In the genomic region with DNA sequence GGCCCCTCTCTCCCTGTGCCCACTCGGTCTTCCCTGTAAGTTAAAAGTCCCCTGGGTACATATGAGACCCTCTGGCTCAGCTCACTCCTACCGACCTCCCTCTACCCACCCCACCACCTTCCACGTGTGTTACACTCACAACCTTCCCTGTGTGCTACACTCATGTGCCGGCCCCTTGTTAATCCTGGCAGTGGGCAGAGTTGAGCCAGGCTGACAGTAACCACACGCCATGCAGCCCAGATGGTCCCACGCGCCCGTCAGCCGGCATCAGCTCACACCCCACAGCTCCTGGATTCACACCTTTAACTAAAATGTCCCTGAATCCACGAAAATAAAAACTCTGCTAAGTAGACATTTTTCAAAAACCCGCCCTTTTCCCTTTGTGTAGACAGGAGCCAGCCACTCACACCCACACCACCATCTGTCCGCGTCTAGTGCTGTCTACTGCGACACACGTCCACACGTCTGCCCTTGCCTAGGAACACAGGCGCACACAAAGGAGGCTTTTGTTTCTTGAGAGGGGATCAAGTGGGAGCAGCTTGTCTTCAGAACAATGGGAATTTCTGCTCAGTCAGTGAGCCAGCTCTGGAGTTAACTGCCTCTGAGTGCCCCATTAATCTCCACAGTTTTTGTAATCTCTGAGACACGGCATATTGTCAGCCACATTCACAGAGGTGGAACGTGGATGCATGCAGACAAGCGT, we compare ENCODE assay signal across 8 mouse cellular contexts.
A peak's percentile ranks its signal among the peaks of the same experiment; 100 is the strongest.
DNase-seq lines count a peak whose midpoint lies in the region; ATAC-seq lines count a peak whose summit lies in the region.

No protein-coding gene starts in this region.

- H3K27ac ChIP-seq in embryonic facial prominence, embryonic 11.5 days (replicated peaks; ENCODE audit: low read depth, low read length) = 0 out of 2 replicates have a peak overlapping the region, but pooled peaks have one; percentile 22
- H3K27ac ChIP-seq in hindbrain, embryonic 16.5 days (ENCODE audit: low read depth, low read length) = peak overlapping the region; percentile 62
- peak overlapping the region; percentile 88 for H3K27ac ChIP-seq in midbrain, embryonic 10.5 days (replicated peaks)

- peak; percentile 93 for DNase-seq in brain, adult 2 months (ENCODE audit: low read depth, low spot score)
- DNase-seq in embryonic facial prominence, embryonic 11.5 days (ENCODE audit: low spot score) = peak; percentile 65
- peak; percentile 74 for DNase-seq in midbrain, embryonic 10.5 days (ENCODE audit: low spot score)
- DNase-seq in urinary bladder, postnatal 4 days (ENCODE audit: low spot score in 2 of 2) = no peak
- DNase-seq in natural killer cell, adult 2 months (ENCODE audit: low spot score in 2 of 2) = no peak
- no peak for DNase-seq in thymus, postnatal 0 days (ENCODE audit: low spot score)

- no peaks in the 10 kb centered on the region for H3K36me3 ChIP-seq in embryonic facial prominence, embryonic 11.5 days (replicated peaks; ENCODE audit: control insufficient read depth, insufficient read depth, low read depth, low read length)
- no peaks in the 10 kb centered on the region for H3K36me3 ChIP-seq in hindbrain, embryonic 16.5 days (ENCODE audit: control insufficient read depth, insufficient read depth, low read length)
- no peaks in the 10 kb centered on the region for H3K36me3 ChIP-seq in midbrain, embryonic 10.5 days

- H3K4me3 ChIP-seq in embryonic facial prominence, embryonic 11.5 days (ENCODE audit: low read depth, low read length) = no peak overlapping the region
- H3K4me3 ChIP-seq in hindbrain, embryonic 16.5 days (ENCODE audit: low read length) = no peak overlapping the region
- peak overlapping the region; percentile 18; the same call in 1 of the 2 replicates for H3K4me3 ChIP-seq in midbrain, embryonic 10.5 days

- H3K4me1 ChIP-seq in embryonic facial prominence, embryonic 11.5 days (ENCODE audit: control insufficient read depth, insufficient read depth, low read length) = peaks cover 2% of the 10 kb centered on the region; the same call in 1 of the 2 replicates
- peaks cover 13% of the 10 kb centered on the region for H3K4me1 ChIP-seq in hindbrain, embryonic 16.5 days (ENCODE audit: control insufficient read depth, insufficient read depth, low read depth, low read length)
- H3K4me1 ChIP-seq in midbrain, embryonic 10.5 days = peaks cover 40% of the 10 kb centered on the region

- 42% methylated on average over 20 of the region's 20 CpGs for WGBS in embryonic facial prominence, embryonic 11.5 days
- WGBS in hindbrain, embryonic 16.5 days = 18% methylated on average over 20 of the region's 20 CpGs
- WGBS in midbrain, embryonic 10.5 days = 40% methylated on average over 20 of the region's 20 CpGs

- no peaks in the 10 kb centered on the region for H3K9me3 ChIP-seq in embryonic facial prominence, embryonic 11.5 days (replicated peaks; ENCODE audit: control insufficient read depth, low read length)
- H3K9me3 ChIP-seq in hindbrain, embryonic 16.5 days (ENCODE audit: control insufficient read depth, low read length) = peaks cover 7% of the 10 kb centered on the region
- peaks cover 14% of the 10 kb centered on the region for H3K9me3 ChIP-seq in midbrain, embryonic 10.5 days (replicated peaks)

- ATAC-seq in embryonic facial prominence, embryonic 11.5 days (replicated peaks; ENCODE audit: insufficient number of reproducible peaks, low FRiP score, low TSS enrichment, low read depth) = peak; percentile 85
- peak; percentile 83 for ATAC-seq in hindbrain, embryonic 16.5 days
- ATAC-seq in CD4-positive, CD25-positive, alpha-beta regulatory T cell, adult 4 months = no peak

- H3K4me2 ChIP-seq in embryonic facial prominence, embryonic 11.5 days (ENCODE audit: low read depth, low read length) = no peak overlapping the region
- H3K4me2 ChIP-seq in hindbrain, embryonic 16.5 days (ENCODE audit: low read length) = no peak overlapping the region

- H3K9ac ChIP-seq in embryonic facial prominence, embryonic 11.5 days (replicated peaks; ENCODE audit: low read length) = peak overlapping the region; percentile 7; the same call in 1 of the 2 replicates
- H3K9ac ChIP-seq in hindbrain, embryonic 16.5 days (ENCODE audit: low read depth, low read length) = peak overlapping the region; percentile 39; the same call in 1 of the 2 replicates

- H3K27me3 ChIP-seq in embryonic facial prominence, embryonic 11.5 days (ENCODE audit: control insufficient read depth, insufficient read depth, low read length) = no peaks in the 10 kb centered on the region
- no peaks in the 10 kb centered on the region for H3K27me3 ChIP-seq in hindbrain, embryonic 16.5 days (replicated peaks; ENCODE audit: control insufficient read depth, insufficient read depth, low read length)
- H3K27me3 ChIP-seq in midbrain, embryonic 10.5 days (ENCODE audit: low read depth, poor library complexity, severe bottlenecking) = peaks cover 94% of the 10 kb centered on the region

Comparison
In these comparisons a context has a peak if more than half of its experiments do, and no peak if none do; other contexts are left out.
1. DNase-seq: peak in brain, adult 2 months (single experiment), embryonic facial prominence, embryonic 11.5 days (single experiment) and midbrain, embryonic 10.5 days (single experiment); none in urinary bladder, postnatal 4 days (0 of 2), natural killer cell, adult 2 months (0 of 2) and thymus, postnatal 0 days (single experiment).
2. H3K27ac ChIP-seq: peak in every context shown above with its lines; median percentile 88 in midbrain, embryonic 10.5 days; 62 in hindbrain, embryonic 16.5 days; 22 in embryonic facial prominence, embryonic 11.5 days.